ENCODE assay signal across 1 mouse cellular context in the genomic region with DNA sequence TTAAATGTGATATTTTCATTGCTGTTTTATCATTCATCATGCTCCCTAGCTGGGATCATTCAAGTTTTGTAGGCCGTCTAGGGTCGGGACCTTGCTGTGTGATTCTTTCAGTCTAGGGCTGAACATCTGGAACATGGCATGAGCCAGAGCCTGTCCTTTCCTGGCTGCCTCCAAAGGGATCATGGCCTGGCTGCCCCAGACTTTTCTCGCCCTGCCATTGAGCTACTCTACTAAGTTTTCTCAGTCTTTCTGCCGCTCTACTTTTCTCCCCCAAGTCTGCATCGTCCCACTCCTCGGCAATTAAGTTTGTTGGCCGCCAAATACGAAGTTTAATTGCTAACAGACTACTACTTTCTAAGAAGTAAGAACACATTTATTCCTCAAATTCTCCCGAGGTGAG.
TF ChIP-seq lines count a peak whose summit lies in the region.

No protein-coding gene starts in this region.

TF ChIP-seq in MEL, 35 proteins besides CTCF, POLR2A, EP300 and RAD21:
- peak; percentile 50; the same call in 1 of the 2 replicates for TF ChIP-seq MYC (IDR thresholded peaks at IDR 0.05; ENCODE audit: low read depth, low read length)
- TF ChIP-seq UBTF (IDR thresholded peaks at IDR 0.05; ENCODE audit: borderline replicate concordance, insufficient read depth, low read depth, low read length), result no peak
- TF ChIP-seq MXI1 (IDR thresholded peaks at IDR 0.05; ENCODE audit: low read depth, low read length), result no peak
